Mouse (Mus musculus): ENCODE results near the gene Mycbp2.

DNA sequence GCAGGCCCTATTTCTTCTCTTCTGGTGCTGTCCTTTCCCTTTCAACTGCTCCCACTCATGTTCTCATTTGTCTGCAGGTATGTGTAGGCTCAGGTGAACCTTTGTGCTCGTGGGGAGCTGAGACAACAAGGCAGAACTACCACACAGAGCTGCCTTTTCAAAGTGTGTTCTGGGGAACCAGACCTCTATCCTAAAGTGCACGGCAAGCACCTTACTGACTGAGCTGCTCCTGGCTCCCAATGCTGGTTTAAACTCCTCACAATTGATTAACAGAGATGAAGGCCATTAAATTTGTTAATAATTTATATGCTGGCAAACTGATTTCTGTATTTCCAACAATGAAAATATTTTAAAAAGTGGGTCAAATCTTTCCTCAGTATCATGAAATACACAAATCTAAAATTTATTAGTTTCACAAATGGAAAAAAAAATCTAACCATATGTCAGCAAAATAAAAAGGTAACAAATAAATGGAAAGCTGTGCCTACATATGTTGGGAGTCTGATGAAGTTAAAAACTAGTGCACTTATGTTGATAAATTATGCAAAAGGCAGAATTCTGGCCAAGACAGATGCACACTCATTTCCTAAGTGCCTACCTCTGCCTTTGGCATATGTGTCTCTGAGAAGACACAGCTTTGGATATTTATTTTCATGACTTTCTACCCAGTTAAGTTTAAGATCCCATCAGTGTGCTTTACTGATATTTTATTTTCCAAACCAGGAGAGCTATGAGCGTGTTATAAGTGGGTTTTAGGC, 233.8 kb downstream of the Mycbp2 start:
- TF ChIP-seq MAX (IDR thresholded peaks at IDR 0.05; ENCODE audit: low read length) (no peak), CTCF (conservative IDR thresholded peaks at IDR 0.05 in 1 of 2, IDR thresholded peaks at IDR 0.05 in 1 of 2; ENCODE audit: low read depth in 2 of 2, low read length in 2 of 2) (no peak), POLR2A (IDR thresholded peaks at IDR 0.05; ENCODE audit: low read depth, low read length) (no peak), MXI1 (IDR thresholded peaks at IDR 0.05; ENCODE audit: low read depth, low read length) (no peak), ETS1 (conservative IDR thresholded peaks at IDR 0.05; ENCODE audit: low read depth, low read length) (no peak), CHD2 (IDR thresholded peaks at IDR 0.05; ENCODE audit: low read length) (no peak), E2F4 (IDR thresholded peaks at IDR 0.05; ENCODE audit: insufficient replicate concordance, low read depth, low read length) (no peak)

All from CH12.LX (cell line).